Mouse (Mus musculus): Measurements from ENCODE around the gene Sapcd1. TPM values are rescaled to one million over a fixed set of nuclear protein-coding genes. Genes with fewer than 3 reads are reported as not detected.

Sapcd1 gene
- polyA plus RNA-seq, 1 experiment from 2014 or later = 4.0 TPM

Other genes starting within 250 kb of the Sapcd1 start
- not detected in 2 replicates for gene Cyp21a1, start 223.5 kb downstream of the Sapcd1 start, polyA plus RNA-seq (2014; fragmentation: Nextera tagmentation; extraction: Ambion mirVana)
- 21.7 and 22.7 TPM in 2 replicates for gene Stk19, start 191.1 kb downstream of the Sapcd1 start, polyA plus RNA-seq (2014; fragmentation: Nextera tagmentation; extraction: Ambion mirVana)
- 58.6 and 64.9 TPM in 2 replicates for gene Dxo, start 191.0 kb downstream of the Sapcd1 start, polyA plus RNA-seq (2014; fragmentation: Nextera tagmentation; extraction: Ambion mirVana)
- 26.9 and 29.9 TPM in 2 replicates for gene Skiv2l, start 177.8 kb downstream of the Sapcd1 start, polyA plus RNA-seq (2014; fragmentation: Nextera tagmentation; extraction: Ambion mirVana)
- gene Nelfe, start 177.6 kb downstream of the Sapcd1 start, polyA plus RNA-seq (2014; fragmentation: Nextera tagmentation; extraction: Ambion mirVana) = 117 and 138 TPM in 2 replicates
- 1.0 and 2.1 TPM in 2 replicates for gene Cfb, start 165.5 kb downstream of the Sapcd1 start, polyA plus RNA-seq (2014; fragmentation: Nextera tagmentation; extraction: Ambion mirVana)
- 2.9 and 3.2 TPM in 2 replicates for gene Zbtb12, start 148.5 kb downstream of the Sapcd1 start, polyA plus RNA-seq (2014; fragmentation: Nextera tagmentation; extraction: Ambion mirVana)
- not detected in 2 replicates for gene Gm20547, start 146.0 kb downstream of the Sapcd1 start, polyA plus RNA-seq (2014; fragmentation: Nextera tagmentation; extraction: Ambion mirVana)
- 0.64 and 1.2 TPM in 2 replicates for gene C2, start 129.8 kb downstream of the Sapcd1 start, polyA plus RNA-seq (2014; fragmentation: Nextera tagmentation; extraction: Ambion mirVana)
- gene Ehmt2, start 129.5 kb downstream of the Sapcd1 start, polyA plus RNA-seq (2014; fragmentation: Nextera tagmentation; extraction: Ambion mirVana) = 57.4 and 70.1 TPM in 2 replicates
- gene Slc44a4, start 113.5 kb downstream of the Sapcd1 start, polyA plus RNA-seq (2014; fragmentation: Nextera tagmentation; extraction: Ambion mirVana) = 0.12 and 0.29 TPM in 2 replicates
- 12.9 and 14.5 TPM in 2 replicates for gene Neu1, start 96.8 kb downstream of the Sapcd1 start, polyA plus RNA-seq (2014; fragmentation: Nextera tagmentation; extraction: Ambion mirVana)
- gene Hspa1b, start 68.8 kb downstream of the Sapcd1 start, polyA plus RNA-seq (2014; fragmentation: Nextera tagmentation; extraction: Ambion mirVana) = 0.15 TPM in 1 of 2 replicates, not detected in the other
- 0.49 TPM in 1 of 2 replicates, not detected in the other for gene Gm20481, start 58.1 kb downstream of the Sapcd1 start, polyA plus RNA-seq (2014; fragmentation: Nextera tagmentation; extraction: Ambion mirVana)
- 0.93 and 1.4 TPM in 2 replicates for gene Hspa1a, start 55.9 kb downstream of the Sapcd1 start, polyA plus RNA-seq (2014; fragmentation: Nextera tagmentation; extraction: Ambion mirVana)
- 0.93 and 1.2 TPM in 2 replicates for gene Hspa1l, start 55.3 kb downstream of the Sapcd1 start, polyA plus RNA-seq (2014; fragmentation: Nextera tagmentation; extraction: Ambion mirVana)
- gene Lsm2, start 46.2 kb downstream of the Sapcd1 start, polyA plus RNA-seq (2014; fragmentation: Nextera tagmentation; extraction: Ambion mirVana) = 188 and 207 TPM in 2 replicates
- 69.1 and 71.7 TPM in 2 replicates for gene Vars, start 27.0 kb downstream of the Sapcd1 start, polyA plus RNA-seq (2014; fragmentation: Nextera tagmentation; extraction: Ambion mirVana)
- gene Vwa7, start 11.4 kb downstream of the Sapcd1 start, polyA plus RNA-seq (2014; fragmentation: Nextera tagmentation; extraction: Ambion mirVana) = 0.10 and 0.36 TPM in 2 replicates
- gene Msh5, start 18.7 kb upstream of the Sapcd1 start, polyA plus RNA-seq (2014; fragmentation: Nextera tagmentation; extraction: Ambion mirVana) = 3.1 and 4.2 TPM in 2 replicates
- gene Clic1, start 21.9 kb upstream of the Sapcd1 start, polyA plus RNA-seq (2014; fragmentation: Nextera tagmentation; extraction: Ambion mirVana) = 45.6 and 85.1 TPM in 2 replicates
- 614 and 636 TPM in 2 replicates for gene Ddah2, start 31.0 kb upstream of the Sapcd1 start, polyA plus RNA-seq (2014; fragmentation: Nextera tagmentation; extraction: Ambion mirVana)
- 0.19 TPM in 1 of 2 replicates, not detected in the other for gene Ly6g6c, start 37.4 kb upstream of the Sapcd1 start, polyA plus RNA-seq (2014; fragmentation: Nextera tagmentation; extraction: Ambion mirVana)
- 0.66 and 1.1 TPM in 2 replicates for gene Mpig6b, start 38.2 kb upstream of the Sapcd1 start, polyA plus RNA-seq (2014; fragmentation: Nextera tagmentation; extraction: Ambion mirVana)
- 0.42 and 0.50 TPM in 2 replicates for gene Ly6g6e, start 48.9 kb upstream of the Sapcd1 start, polyA plus RNA-seq (2014; fragmentation: Nextera tagmentation; extraction: Ambion mirVana)
- 1.0 and 2.7 TPM in 2 replicates for gene Ly6g6d, start 50.0 kb upstream of the Sapcd1 start, polyA plus RNA-seq (2014; fragmentation: Nextera tagmentation; extraction: Ambion mirVana)
- gene Ly6g6f, start 57.6 kb upstream of the Sapcd1 start, polyA plus RNA-seq (2014; fragmentation: Nextera tagmentation; extraction: Ambion mirVana) = 0.29 and 0.52 TPM in 2 replicates
- 40.2 and 45.1 TPM in 2 replicates for gene Abhd16a, start 61.2 kb upstream of the Sapcd1 start, polyA plus RNA-seq (2014; fragmentation: Nextera tagmentation; extraction: Ambion mirVana)
- not detected in 2 replicates for gene Ly6g5c, start 80.3 kb upstream of the Sapcd1 start, polyA plus RNA-seq (2014; fragmentation: Nextera tagmentation; extraction: Ambion mirVana)
- 0.89 and 0.96 TPM in 2 replicates for gene Ly6g5b, start 87.4 kb upstream of the Sapcd1 start, polyA plus RNA-seq (2014; fragmentation: Nextera tagmentation; extraction: Ambion mirVana)
- gene Gpank1, start 93.4 kb upstream of the Sapcd1 start, polyA plus RNA-seq (2014; fragmentation: Nextera tagmentation; extraction: Ambion mirVana) = 22.5 and 29.7 TPM in 2 replicates
- gene Csnk2b, start 94.0 kb upstream of the Sapcd1 start, polyA plus RNA-seq (2014; fragmentation: Nextera tagmentation; extraction: Ambion mirVana) = 299 and 310 TPM in 2 replicates
- 8.4 and 9.2 TPM in 2 replicates for gene D17H6S53E, start 98.4 kb upstream of the Sapcd1 start, polyA plus RNA-seq (2014; fragmentation: Nextera tagmentation; extraction: Ambion mirVana)
- gene Apom, start 104.0 kb upstream of the Sapcd1 start, polyA plus RNA-seq (2014; fragmentation: Nextera tagmentation; extraction: Ambion mirVana) = 0.34 and 0.49 TPM in 2 replicates
- gene Bag6, start 107.2 kb upstream of the Sapcd1 start, polyA plus RNA-seq (2014; fragmentation: Nextera tagmentation; extraction: Ambion mirVana) = 105 and 117 TPM in 2 replicates
- gene Prrc2a, start 136.9 kb upstream of the Sapcd1 start, polyA plus RNA-seq (2014; fragmentation: Nextera tagmentation; extraction: Ambion mirVana) = 167 and 205 TPM in 2 replicates
- 6.1 and 8.4 TPM in 2 replicates for gene Aif1, start 148.1 kb upstream of the Sapcd1 start, polyA plus RNA-seq (2014; fragmentation: Nextera tagmentation; extraction: Ambion mirVana)
- gene Lst1, start 160.4 kb upstream of the Sapcd1 start, polyA plus RNA-seq (2014; fragmentation: Nextera tagmentation; extraction: Ambion mirVana) = 5.6 and 9.8 TPM in 2 replicates
- gene Ltb, start 166.4 kb upstream of the Sapcd1 start, polyA plus RNA-seq (2014; fragmentation: Nextera tagmentation; extraction: Ambion mirVana) = 0.22 and 0.32 TPM in 2 replicates
- not detected in 2 replicates for gene Tnf, start 174.0 kb upstream of the Sapcd1 start, polyA plus RNA-seq (2014; fragmentation: Nextera tagmentation; extraction: Ambion mirVana)
- not detected in 2 replicates for gene Lta, start 177.3 kb upstream of the Sapcd1 start, polyA plus RNA-seq (2014; fragmentation: Nextera tagmentation; extraction: Ambion mirVana)
- gene Gm16181, start 192.8 kb upstream of the Sapcd1 start, polyA plus RNA-seq (2014; fragmentation: Nextera tagmentation; extraction: Ambion mirVana) = 0.36 and 0.43 TPM in 2 replicates
- 14.7 and 16.8 TPM in 2 replicates for gene Atp6v1g2, start 205.6 kb upstream of the Sapcd1 start, polyA plus RNA-seq (2014; fragmentation: Nextera tagmentation; extraction: Ambion mirVana)
- 2.3 and 3.7 TPM in 2 replicates for gene Nfkbil1, start 207.8 kb upstream of the Sapcd1 start, polyA plus RNA-seq (2014; fragmentation: Nextera tagmentation; extraction: Ambion mirVana)
- gene Ddx39b, start 213.7 kb upstream of the Sapcd1 start, polyA plus RNA-seq (2014; fragmentation: Nextera tagmentation; extraction: Ambion mirVana) = 633 and 640 TPM in 2 replicates
- gene H2-D1, start 234.7 kb upstream of the Sapcd1 start, polyA plus RNA-seq (2014; fragmentation: Nextera tagmentation; extraction: Ambion mirVana) = 42.9 and 43.2 TPM in 2 replicates

Data from hindbrain, embryonic 11.5 days (tissue).